Mouse (Mus musculus) retina, postnatal 1 day (tissue): ENCODE measurements around the gene Rbms2.
"Not testable (repeated sequence)": the region's sequence is repeated elsewhere in the genome, so short reads cannot be mapped to it uniquely, and the experiment has no call there.

Experiments
- DNase-seq: peaks from one replicate; pipeline ENCODE4 v3.0.0-alpha.2; 2012

Rbms2 gene

DNA sequence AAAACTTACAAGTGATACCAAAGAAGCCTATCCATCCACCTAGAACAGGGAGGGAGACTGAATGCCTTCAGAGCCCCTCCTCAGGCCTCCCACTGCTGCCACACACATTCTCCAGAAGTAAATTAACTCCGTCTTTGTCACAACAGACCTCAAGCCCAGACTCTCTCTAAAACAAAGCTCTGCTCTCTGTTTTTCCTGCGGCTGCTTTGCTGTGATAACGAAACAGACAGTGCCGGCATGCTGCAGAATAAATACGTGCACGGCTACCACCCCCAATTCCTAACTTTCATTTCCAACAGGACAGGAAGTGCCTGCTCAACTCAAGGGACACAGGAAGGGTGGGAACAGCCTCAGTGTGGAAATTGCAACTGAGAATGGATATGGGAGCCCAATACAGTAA, at the start of gene Rbms2:
Rbms2 (minus strand) TSS at position 309 of the 400 bp plus-strand sequence.
- no peak for DNase-seq

DNA sequence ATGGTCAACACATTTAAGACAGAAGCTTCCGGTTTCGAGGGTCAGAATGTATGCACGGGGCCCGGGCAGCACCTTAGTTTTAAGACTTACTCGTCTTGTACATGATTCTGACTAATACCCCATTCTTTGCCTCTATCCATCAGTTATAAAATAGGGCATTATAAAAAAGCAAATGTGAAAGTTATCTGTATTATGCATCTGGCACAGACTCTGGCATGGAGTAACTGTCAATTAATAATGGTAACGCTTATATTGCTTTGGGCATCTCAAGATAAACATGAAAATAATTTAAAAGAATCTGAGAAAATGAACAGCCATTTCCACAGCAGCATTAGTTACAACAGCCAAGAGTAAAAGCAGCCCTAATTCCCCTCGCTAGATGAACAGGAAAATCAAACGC, 47.9 kb upstream of the Rbms2 start:
- no peak for DNase-seq

DNA sequence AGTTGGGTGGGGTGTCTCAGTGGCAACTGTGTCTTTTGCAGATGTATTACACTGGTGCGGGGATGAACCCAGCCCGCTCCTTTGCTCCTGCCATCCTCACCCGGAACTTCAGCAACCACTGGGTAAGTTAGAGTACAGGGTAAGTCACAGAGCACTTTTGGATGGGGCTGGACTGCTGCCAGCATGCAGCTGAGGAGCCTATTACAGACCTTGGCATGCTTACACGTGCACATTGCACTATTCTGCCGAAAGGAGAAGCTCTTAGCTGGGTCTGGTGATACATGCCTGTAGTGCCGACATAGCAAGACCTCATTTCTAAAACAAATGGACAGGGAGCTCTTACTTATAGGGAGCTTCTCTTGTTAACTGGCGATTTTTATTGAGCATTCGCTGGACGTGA, 47.5 kb upstream of the Rbms2 start:
- no peak for DNase-seq

DNA sequence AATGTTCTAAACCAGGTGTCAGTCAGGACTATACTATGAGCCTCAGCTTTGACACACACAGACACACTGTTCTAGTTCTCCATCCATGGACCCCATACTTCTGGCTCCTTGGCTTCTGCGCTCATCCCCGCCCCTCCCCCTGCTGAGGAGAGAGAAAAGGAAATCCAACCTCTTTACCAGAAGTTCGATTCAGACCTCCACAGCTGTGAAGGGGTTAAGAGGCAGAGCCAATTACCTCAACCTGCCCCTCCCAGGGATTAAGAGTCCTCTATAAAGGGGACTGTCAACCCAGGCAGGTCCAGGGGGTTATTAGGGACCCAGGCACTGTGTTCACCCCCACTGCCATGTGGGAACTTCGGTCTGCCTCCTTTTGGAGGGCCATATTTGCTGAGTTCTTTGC, 45.4 kb upstream of the Rbms2 start, which contains the start of gene Mip:
Mip (plus strand) TSS at position 301 of the 400 bp plus-strand sequence.
- DNase-seq = no peak

DNA sequence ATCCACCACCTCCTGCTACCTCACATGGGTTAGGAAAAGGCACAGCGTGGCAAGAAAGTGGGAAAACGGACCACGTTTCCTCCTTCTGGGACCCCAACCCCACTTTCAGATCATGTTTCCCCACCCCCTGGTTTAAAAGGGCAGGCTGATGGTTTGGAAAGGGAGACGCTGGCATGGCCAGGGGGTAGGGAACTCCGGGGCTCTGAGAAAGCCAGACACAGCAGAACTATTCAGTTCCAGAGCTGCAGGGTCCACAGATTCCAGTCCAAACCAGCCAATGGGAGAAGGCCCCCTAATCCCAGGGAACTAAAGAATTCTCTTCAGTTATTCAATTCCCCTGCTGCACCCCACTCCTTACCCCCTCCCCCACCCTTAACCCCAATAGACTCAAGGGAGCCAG, 45.0 kb upstream of the Rbms2 start:
- DNase-seq = no peak

DNA sequence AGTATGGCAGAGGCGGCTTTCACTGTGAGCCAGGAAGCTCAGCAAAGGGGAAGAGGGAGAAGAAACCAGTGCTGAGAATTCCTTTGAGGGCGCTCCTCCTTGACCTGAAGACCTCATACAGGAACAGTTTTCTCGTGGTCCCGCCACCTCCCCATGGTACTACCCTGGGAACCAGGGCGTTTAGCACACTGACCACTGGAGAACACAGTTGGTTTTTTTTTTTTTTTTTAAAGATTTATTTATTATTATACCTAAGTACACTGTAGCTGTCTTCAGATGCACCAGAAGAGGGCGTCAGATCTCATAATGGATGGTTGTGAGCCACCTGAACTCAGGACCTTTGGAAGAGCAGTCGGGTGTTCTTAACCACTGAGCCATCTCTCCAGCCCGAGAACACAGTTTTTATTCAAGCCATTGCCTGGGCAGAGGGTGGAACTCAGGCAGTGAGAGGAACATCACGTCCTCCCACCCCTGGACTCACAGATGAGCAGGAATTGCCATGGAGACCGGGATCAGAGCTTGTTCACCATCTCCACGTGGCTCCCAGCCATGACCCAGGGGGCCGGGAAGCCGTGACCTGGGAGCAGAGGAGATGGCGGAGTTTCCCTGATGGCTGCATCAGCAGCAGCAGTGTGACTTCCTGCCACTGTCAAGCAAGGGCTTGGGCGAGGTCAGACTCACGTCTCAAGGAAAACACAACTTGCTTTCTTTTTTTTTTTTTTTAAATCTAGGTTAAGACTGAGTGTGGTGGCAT, 41.6 kb upstream of the Rbms2 start:
- no peak for DNase-seq

DNA sequence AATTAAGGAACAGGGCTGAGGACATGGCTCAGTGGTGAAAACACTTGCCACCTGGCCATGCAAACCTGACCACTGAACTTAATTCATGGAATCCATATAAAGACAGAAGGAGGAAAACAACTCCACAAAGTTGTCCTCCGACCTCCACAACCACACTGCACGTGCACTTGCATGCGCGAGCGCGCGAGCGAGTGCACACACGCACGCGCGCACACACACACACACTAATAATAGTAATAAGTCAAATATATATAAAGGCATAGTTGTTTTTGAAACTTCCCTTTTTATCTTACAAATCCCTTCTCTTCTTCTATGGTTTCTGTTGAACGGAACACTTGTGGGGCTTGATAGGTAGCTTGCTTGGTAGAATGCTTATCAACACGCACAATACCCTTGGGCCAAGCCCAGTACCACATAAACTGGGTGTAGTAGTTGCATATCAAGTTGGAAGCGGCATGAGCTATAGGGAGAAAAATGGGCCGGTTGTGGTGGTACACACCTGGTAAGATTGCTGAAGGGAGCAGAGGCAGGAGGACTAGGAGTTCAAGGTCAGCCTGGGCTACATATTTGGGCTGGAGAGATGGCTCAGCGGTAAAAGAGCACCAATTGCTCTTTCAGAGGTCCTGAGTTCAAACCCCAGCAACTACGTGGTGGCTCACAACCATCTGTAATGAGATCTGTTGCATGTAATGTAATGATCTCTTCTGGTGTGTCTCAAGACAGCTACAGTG, 38.5 kb upstream of the Rbms2 start:
- no peak for DNase-seq

DNA sequence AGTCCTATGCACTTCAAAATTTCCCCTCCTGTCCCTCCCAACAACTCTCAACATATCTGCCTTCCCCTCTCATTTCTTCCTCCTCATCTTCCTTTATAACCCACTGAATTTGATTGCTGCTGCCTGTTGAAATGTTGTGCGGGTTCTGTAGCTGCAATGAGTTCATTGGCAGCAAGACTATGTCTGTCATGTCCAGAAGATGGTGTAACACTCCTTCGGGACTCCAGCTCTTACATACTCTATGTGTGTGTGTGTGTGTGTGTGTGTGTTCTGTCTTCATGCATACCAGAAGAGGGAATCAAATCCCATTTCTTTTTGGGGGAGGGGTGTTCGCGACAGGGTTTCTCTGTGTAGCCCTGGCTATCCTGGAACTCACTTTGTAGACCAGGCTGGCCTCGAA, 34.9 kb upstream of the Rbms2 start:
- no peak for DNase-seq

DNA sequence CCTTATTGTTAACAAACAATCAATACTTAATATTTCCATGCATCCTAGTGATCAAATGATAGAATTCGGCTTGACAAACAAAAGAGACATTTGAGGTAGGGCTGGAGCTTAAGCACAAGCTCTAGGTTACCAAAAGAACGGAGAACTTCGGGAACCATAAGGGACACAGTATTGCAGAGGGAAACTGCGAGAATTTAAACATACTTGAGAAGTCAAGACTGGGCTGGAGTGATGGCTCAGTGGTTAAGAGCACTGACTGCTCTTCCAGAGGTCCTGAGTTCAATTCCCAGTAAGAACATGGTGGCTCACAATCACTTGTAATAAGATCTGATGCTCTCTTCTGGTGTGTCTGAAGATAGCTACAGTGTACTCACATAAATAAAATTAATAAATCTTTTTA, 34.0 kb upstream of the Rbms2 start:
- DNase-seq = not testable (repeated sequence)

DNA sequence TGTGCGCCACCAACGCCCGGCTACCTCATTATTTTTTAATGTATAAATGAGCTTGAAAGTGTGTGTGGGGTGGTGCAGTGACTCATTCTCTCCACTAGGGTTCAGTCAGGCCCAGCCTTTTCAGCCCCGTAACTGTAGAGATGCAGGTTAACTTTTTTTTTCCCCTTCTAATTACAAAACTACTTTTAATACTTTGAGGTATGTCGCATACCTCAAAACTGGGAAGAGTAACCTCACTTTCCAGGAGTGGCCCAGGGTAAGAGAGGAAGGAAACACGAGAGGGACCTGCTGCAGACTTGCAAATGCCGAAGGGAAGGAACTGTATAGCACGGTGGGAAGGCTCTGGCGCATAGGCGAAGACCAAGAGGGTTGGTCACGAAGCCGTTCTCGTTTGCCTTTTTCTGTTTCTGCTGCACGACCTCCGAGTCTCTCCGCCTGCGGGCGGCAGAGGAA, 32.8 kb upstream of the Rbms2 start:
- peak; percentile 78 for DNase-seq

DNA sequence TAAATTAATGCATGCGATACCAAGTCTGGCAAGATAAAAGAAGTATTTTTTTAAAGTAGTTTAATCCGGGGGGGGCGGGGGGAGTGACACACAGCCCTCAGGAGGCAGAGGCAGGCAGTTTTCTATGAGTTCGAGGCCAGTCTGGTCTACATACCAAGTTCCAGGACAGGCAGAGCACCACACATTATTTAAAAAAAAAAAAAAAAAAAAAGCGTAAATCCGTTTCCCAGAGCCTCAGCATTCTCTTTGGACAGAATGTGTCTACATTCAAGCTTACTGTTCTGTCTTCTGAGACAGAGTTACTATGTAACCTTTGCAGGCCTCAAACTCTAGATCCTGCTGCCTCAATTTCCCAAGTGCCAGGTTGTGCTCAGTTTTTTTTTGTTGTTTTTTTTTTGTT, 32.1 kb upstream of the Rbms2 start:
- no peak for DNase-seq

DNA sequence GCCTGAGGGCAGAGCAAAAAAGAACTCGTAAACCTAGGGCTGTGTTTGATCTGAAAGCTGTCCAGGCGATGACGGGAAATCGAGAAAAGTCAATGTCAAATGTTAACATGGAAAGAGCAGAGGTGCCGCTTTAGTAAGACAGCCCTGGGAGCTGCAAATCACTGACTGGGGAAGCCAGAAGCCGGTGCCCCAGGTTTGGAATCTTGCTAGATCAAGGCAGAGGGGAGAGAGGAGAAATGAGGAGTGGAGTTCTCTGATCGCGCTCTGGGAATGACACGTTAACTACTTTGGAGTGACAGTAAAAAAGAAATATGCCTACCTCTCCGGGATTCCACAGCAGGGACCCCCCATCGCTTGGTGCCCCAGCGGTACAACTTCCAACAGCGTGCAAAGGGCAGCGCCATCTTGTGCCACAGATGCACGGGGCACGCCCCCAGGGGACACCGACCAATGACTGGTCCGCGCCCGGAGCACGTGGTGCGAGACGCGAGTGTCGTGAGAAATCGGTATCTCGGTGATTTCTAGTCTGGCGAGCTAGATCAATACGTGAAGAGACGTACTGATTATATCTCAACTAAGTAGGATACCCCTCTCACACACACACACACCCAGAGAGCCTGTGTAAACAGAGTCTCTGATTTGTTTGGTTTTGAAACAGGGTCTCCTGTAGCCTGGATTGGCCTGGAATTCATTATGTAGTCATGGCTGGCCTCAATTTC, 31.5 kb upstream of the Rbms2 start, which contains the start of gene Spryd4:
Spryd4 (minus strand) TSS at position 418 of the 719 bp plus-strand sequence.
- peak; percentile 94 for DNase-seq

DNA sequence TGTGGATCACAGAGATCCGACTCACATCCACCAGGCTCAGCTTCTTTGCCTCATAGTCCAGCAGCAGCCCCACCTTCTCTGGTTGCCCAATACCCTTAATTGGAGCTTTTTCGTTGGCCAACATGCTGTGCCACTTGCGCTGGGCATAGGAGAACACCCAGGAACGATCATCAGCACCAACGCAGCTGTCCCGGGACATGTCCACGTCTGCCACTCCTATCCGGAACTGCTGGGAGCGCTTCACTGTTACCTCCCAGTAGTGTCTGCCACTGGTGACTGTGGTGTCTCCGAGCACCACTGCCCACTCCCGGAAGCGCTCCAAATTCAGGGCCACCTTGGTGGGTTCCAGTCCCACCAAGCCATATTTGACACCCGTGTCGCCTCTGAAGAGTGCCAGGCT, 30.9 kb upstream of the Rbms2 start:
- no peak for DNase-seq

DNA sequence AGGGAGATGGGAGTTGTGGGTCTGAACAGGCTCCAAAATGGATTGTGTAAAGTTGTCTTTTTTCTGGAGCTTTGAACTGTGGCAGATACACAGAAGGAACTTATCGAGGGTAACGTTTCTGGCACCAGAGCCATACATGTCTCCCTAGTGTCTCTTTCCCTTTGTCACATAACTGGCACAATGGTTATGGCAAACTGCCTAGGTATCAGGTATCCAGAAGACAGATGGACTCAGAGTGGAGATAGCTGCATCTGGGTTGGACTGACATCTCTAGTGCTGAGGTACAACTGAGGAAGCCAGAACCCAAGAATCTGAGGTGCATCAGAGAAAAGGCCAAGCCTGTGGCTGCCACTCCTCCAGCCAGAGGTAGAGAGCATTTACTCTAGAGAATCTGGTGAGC, 30.0 kb upstream of the Rbms2 start:
- no peak for DNase-seq

DNA sequence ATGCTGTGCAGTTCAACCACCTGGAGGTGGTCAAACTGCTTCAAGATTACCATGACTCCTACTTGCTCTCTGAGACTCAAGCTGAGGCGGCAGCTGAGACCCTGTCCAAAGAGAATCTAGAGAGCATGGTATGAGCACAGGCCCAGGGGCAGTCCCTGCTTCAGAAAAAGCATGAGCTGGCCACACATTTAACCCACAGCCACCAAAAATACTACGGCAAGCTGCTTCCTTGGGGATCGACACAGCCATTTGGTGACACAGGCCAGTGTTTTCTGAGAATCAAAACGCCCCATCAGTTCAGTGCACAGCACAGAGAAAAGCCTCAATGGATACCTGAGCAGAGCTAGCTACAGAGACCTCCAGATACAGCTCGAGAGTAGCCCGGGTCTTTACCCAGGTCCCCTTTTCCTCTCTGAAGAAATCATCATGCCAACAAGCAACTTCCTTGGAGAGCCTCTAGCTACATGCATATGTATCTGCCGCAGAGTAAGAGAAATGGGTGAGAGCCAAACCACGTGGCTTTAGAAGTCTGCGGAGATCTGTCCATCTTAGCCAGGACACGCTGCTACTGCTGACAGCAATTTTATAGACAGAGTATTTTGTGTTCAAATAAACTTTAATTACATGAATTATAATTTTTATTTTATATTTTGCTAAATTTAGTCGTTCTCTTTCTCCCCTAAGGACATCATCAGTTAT, 29.4 kb upstream of the Rbms2 start:
- DNase-seq = no peak

DNA sequence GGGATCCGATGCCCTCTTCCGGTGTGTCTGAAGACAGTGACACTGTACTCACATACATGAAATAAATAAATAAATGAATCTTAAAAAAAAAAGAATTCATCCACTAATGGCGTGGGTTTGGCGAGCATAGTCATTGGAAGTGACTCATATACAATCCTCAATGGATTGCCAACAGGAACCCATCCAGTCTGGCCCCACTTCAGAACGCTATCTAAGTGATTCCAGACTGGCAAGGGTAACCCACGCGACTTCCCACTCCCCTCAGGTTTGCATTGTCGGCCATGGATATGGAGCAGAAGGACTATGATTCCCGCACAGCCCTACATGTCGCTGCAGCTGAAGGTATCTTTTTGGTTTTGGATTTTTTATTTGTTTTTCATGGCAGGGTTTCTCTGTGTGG, 28.2 kb upstream of the Rbms2 start:
- no peak for DNase-seq

DNA sequence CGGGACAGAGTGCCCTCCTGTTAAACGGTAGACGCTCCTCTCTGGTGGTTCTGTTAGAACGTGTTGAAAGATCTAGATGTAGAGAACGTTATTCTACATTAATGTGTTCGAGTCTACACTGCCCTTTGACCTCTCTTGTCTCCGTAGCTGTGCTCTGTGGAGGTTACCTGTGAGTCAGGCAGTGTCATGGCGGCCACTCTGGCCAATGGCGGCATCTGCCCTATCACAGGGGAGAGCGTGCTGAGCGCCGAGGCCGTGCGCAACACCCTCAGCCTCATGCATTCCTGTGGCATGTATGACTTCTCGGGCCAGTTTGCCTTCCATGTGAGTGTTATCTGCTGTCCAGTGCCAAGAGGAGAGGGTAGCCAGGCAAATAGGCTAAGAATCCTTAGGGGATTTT, 24.8 kb upstream of the Rbms2 start:
- DNase-seq = no peak

DNA sequence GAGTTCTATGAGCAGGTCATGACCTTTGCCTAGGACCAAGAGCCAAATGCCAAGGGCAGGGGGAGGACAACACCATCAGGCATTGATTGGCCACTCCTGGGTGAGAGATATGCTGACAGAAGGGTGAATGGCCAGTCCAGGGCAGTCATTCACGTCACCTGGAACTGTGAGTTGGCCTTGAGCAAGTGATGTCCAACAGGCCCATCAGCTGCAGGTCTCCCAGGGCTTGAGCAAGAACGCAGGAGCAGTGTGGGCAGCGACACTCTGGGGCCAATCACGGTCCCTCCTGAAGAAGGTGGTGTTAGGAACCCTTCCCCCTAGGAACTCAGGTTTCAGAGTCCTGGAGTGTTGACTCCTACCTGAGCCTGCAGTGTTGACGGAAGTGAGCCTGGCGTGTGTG, 21.8 kb upstream of the Rbms2 start:
- no peak for DNase-seq

DNA sequence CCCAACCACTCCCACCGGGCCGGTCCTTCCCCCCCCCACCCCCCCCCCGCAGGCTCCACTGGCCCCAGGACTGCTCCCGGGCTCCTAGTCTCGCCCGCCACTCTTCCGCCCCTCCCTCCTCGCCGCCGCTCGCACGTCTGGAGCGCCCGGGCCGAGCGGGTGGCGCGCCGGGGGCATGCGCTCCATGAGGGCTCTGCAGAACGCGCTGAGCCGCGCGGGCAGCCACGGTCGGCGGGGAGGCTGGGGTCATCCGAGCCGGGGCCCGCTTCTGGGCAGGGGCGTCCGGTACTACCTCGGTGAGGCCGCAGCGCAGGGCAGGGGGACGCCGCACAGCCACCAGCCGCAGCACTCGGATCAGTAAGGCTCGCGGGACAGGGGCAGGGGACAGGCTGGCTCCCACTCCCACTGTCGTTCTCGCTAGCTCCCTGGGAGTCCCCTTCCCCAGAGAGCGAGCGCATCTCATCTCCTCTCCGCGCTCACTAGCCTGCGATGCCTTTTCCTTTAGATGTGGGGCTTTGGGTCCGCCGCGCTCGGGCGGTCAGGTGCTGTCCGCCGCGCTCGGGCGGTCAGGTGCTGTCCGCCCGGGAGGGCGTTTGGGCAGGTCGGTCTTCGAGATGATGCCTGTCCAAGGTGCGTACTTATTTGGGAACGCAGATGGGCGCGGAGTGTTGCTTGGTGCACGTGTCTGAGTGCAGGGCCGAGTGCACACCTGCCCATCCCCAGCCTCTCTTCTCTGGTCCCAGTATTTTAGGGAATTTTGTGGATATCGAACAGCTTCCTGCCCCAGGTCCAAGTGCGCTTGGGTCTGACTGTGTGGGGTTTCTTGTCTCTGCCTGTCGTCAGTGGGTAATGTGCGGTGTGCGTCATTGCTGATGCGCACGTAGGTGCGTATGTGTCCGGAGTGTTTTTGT, 14.7 kb upstream of the Rbms2 start:
- peak; percentile 28 for DNase-seq

DNA sequence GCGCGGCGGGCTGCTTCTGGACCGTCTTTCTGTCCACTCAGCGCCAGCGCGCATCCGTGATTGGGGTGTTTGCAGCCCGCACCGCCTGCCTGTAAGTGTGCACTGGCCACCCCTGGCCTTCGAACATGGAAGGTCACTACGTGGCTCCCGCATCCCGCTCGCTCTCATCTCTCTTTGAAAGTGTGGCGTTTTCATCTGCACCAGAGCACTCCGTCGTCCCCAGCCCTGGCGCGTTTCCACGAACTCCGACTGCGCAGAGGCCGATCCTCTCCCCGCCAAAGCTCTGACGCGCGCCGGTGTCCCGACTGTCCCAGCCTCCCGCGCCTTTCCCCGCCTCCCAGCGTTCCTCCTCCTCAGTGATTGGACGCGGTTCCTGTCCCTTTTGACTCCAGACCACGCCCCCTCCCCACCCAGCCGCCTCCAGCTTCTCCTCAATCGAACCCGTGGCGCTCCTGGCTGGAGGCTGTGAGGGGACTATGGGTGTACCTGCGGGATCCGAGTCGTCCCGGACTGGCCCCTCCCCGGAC, 14.0 kb upstream of the Rbms2 start, which contains the start of gene Gls2:
Gls2 (plus strand) TSS at position 434 of the 527 bp plus-strand sequence.
- peak; percentile 97 for DNase-seq

DNA sequence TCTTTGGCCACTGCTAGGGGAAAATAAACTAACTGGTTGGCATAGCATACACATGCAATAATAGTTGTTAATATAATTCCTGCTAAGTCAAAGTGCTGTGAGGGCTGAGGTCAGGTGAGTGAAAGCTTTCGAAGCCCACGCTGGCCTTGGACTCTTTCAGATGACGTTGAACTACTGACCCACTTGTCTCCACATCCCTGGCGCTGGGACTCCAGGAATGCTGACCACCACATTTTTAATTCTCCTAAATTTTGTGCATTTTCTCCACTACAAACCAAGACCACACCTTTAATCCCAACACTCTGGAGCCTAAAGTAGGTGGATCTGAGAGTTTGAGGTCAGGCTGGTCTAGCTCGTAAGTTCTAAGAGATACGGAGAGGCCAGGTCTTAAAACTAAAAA, 13.0 kb upstream of the Rbms2 start:
- no peak for DNase-seq
